Mouse (Mus musculus): ENCODE measurements around the gene Kctd14.

Gene Kctd14

GRCm38 (mm10) chr7:97451023-97451422 is at the start of gene Kctd14:
Gene Kctd14, plus strand, starts transcription at chr7:97451323.
- 90% methylated on average over 2 of the region's 2 CpGs for WGBS

- 74% methylated on average over 10 of the region's 10 CpGs for WGBS
Observed at GRCm38 (mm10) chr7:97407145-97407544, 44.0 kb upstream of the Kctd14 start.

- WGBS = 94% methylated on average over 2 of the region's 2 CpGs
Observed at GRCm38 (mm10) chr7:97411106-97411505, 40.0 kb upstream of the Kctd14 start.

GRCm38 (mm10) chr7:97411575-97411974 is 39.5 kb upstream of the Kctd14 start:
- WGBS = 77% methylated on average over 3 of the region's 3 CpGs

- 88% methylated on average over 1 of the region's 1 CpGs for WGBS
Observed at GRCm38 (mm10) chr7:97413981-97414380, 37.1 kb upstream of the Kctd14 start.

GRCm38 (mm10) chr7:97414426-97414825 is 36.7 kb upstream of the Kctd14 start:
- 73% methylated on average over 1 of the region's 1 CpGs for WGBS

- WGBS = 66% methylated on average over 9 of the region's 9 CpGs
Observed at GRCm38 (mm10) chr7:97414915-97415687, 36.0 kb upstream of the Kctd14 start.

- 87% methylated on average over 4 of the region's 4 CpGs for WGBS
Observed at GRCm38 (mm10) chr7:97416473-97416872, 34.6 kb upstream of the Kctd14 start.

- 53% methylated on average over 25 of the region's 25 CpGs for WGBS
Observed at GRCm38 (mm10) chr7:97416906-97417777, 34.0 kb upstream of the Kctd14 start, which contains the start of gene Thrsp. Gene Thrsp, minus strand, starts transcription at chr7:97417730.

GRCm38 (mm10) chr7:97418717-97419116 is 32.4 kb upstream of the Kctd14 start:
- WGBS = 70% methylated on average over 5 of the region's 5 CpGs

- WGBS = 89% methylated on average over 5 of the region's 5 CpGs
Observed at GRCm38 (mm10) chr7:97419163-97419562, 32.0 kb upstream of the Kctd14 start.

GRCm38 (mm10) chr7:97420406-97420805 is 30.7 kb upstream of the Kctd14 start:
- 72% methylated on average over 1 of the region's 1 CpGs for WGBS

- 57% methylated on average over 8 of the region's 8 CpGs for WGBS
Observed at GRCm38 (mm10) chr7:97420958-97421651, 30.0 kb upstream of the Kctd14 start.

- 75% methylated on average over 5 of the region's 5 CpGs for WGBS
Observed at GRCm38 (mm10) chr7:97423754-97424153, 27.4 kb upstream of the Kctd14 start.

- 8% methylated on average over 12 of the region's 12 CpGs for WGBS
Observed at GRCm38 (mm10) chr7:97424621-97425245, 26.4 kb upstream of the Kctd14 start.

GRCm38 (mm10) chr7:97426566-97426965 is 24.6 kb upstream of the Kctd14 start:
- 52% methylated on average over 6 of the region's 6 CpGs for WGBS

GRCm38 (mm10) chr7:97427296-97427695 is 23.8 kb upstream of the Kctd14 start:
- WGBS = 73% methylated on average over 6 of the region's 6 CpGs

- WGBS = 63% methylated on average over 5 of the region's 5 CpGs
Observed at GRCm38 (mm10) chr7:97427778-97428420, 23.2 kb upstream of the Kctd14 start.

GRCm38 (mm10) chr7:97429705-97430104 is 21.4 kb upstream of the Kctd14 start:
- WGBS = 17% methylated on average over 5 of the region's 5 CpGs

GRCm38 (mm10) chr7:97433517-97433916 is 17.6 kb upstream of the Kctd14 start:
- 82% methylated on average over 3 of the region's 3 CpGs for WGBS

- 81% methylated on average over 10 of the region's 10 CpGs for WGBS
Observed at GRCm38 (mm10) chr7:97434517-97434916, 16.6 kb upstream of the Kctd14 start.

Measured in cerebral cortex, adult 2 months (tissue).